Mouse (Mus musculus): Measurements from ENCODE around the gene Rhov. TPM values are rescaled to one million over a fixed set of nuclear protein-coding genes. Genes with fewer than 3 reads are reported as not detected.
A peak's percentile ranks its signal among the peaks of the same experiment; 100 is the strongest.

The Rhov gene
- polyA plus RNA-seq (2015; fragmentation: Nextera tagmentation; extraction: Ambion mirVana): 1.3 and 1.6 TPM in 2 replicates

DNA sequence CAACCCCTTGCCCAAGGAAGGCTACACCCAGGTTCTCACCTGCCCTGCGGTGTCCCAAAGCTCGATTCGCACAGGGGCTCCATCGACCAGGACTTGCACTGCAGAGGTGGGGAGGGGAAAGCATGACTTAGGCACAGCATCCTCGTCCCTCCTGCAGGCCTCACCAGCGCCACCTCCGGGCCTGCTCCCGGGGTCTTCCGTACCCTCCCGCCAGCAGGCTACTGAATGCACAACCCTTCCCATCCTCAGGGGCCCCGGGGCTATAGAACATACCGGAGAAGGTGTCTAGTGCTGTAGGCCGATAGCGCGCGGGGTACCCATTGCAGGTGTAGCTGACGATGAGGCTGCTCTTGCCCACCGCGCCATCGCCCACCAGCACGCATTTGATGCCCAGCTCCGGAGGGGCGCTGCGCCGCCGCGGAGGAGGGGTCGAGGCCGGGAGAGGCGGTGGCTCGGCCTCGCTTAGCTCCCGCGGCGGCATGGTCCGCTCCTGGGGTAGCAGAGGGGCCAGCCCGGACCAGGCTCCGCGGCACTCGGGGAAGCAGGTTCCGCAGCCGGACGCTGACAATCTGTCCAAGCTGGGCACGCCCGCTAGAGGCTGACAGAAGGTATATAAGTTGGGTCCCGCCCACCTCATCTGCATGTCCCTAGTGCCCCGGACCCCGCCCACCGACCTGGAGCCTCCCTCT lies at the start of gene Rhov:
Gene Rhov (minus strand): TSS at position 630 of the 689 bp plus-strand sequence.
- Histone ChIP-seq H3K27ac (no peak within 1 kb of the TSS), H3K4me3 (peak within 1 kb of the TSS; percentile 45), H3K4me2 (peak within 1 kb of the TSS; percentile 86), H3K27me3 (peaks cover 13% of the 10 kb centered on the region), H3K4me1 (peaks cover 5% of the 10 kb centered on the region), H3K9me3 (no peaks in the 10 kb centered on the region), H3K36me3 (no peaks in the 10 kb centered on the region), H3K9ac (peak within 1 kb of the TSS; percentile 10)
- peak; percentile 71; the same call in 1 of the 2 replicates for ATAC-seq (ENCODE audit: borderline replicate concordance, extremely low read depth, low FRiP score, low TSS enrichment)
- WGBS: 1% methylated on average over 49 of the region's 49 CpGs

DNA sequence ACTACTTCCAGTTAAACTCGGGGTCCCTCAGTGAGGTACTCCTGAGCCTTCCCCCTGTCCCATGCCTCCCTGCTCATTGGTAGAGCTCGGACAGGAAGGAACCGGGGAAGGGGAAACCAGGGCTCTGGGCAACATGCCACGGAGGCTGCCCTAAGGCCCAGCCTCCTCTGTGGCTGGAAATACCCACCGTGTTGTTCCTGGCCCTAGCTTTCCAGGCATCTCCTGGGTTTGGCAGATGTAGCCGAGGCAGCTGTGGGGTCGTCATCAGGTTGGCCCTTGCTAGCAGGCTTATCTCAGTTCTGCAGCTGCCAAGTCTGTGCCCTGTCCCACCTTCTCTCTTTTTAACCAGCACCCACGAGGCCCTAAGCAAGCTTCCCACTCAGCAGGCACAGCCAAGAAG lies 49.5 kb upstream of the Rhov start:
- H3K4me1 ChIP-seq: peaks cover 47% of the 10 kb centered on the region
- no peaks in the 10 kb centered on the region for H3K36me3 ChIP-seq
- no peak for ATAC-seq (ENCODE audit: borderline replicate concordance, extremely low read depth, low FRiP score, low TSS enrichment)
- H3K9me3 ChIP-seq: no peaks in the 10 kb centered on the region
- H3K27ac ChIP-seq: peak overlapping the region; percentile 2
- no peak overlapping the region for H3K4me3 ChIP-seq
- no peak overlapping the region for H3K4me2 ChIP-seq
- 53% methylated on average over 8 of the region's 8 CpGs for WGBS
- H3K9ac ChIP-seq: no peak overlapping the region
- peaks cover 51% of the 10 kb centered on the region for H3K27me3 ChIP-seq

DNA sequence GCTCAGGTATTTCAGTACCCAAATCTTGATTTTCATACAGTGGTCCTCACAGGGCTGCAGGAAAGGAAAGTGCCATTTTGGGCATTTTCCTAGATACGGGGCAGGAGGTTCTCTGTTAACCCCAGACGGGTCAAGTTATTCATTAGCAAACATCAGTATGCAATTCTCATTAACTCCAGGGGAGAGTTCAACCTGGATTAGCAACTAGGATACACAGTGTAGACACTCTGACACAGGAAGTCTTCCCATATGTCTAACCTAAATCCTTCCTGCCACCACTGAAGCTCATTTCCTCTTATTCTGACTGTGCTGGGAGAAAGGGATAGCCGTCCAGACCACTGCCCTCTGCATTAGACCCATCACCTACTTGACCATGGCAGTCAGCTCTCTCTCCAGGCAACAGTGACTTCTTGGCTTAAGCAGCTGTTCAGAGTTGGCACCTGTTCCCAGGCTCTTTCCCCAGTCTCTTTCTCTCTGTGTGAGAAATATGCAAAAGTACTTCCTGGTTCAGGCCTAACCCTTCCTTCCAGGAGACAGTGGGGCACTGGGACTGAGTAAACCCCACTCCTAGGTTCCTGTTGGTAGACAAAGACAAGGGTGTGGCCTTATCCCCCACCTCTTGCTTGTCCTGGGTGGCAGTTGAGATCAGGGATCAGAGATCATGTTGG lies 47.1 kb upstream of the Rhov start:
- peaks cover 28% of the 10 kb centered on the region for H3K27me3 ChIP-seq
- no peak for ATAC-seq (ENCODE audit: borderline replicate concordance, extremely low read depth, low FRiP score, low TSS enrichment)
- 58% methylated on average over 3 of the region's 3 CpGs for WGBS
- H3K9me3 ChIP-seq: no peaks in the 10 kb centered on the region
- no peak overlapping the region for H3K9ac ChIP-seq
- no peak overlapping the region for H3K4me3 ChIP-seq
- no peak overlapping the region for H3K4me2 ChIP-seq
- no peak overlapping the region for H3K27ac ChIP-seq
- H3K36me3 ChIP-seq: no peaks in the 10 kb centered on the region
- peaks cover 30% of the 10 kb centered on the region for H3K4me1 ChIP-seq

DNA sequence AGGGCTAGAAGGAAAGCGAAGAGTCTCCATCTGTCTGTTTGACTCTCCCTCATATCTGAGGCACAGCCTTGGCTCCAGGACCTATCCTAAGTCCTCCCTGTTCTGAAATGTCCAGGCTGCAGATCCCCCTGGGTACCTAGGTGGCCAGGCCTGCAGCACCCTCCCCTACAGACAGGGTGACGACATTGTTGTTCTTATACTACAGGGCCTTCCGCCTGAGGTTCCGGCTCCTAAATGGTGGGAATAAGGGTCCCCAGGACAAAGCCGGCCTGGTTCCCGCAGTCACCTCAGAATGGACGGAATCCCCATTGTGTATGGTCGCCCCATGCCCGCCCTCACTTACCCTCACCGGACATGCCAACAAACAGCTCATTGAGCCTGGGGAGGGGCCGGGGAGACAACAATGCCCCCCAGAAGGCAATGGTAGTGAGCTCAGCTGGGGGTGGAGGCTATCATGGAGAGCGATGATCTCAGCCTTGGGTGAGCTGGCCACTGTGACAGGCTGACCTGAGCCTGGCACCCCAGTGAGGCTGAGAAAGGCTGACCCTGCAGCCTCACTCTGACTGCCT lies 43.8 kb upstream of the Rhov start:
- H3K9me3 ChIP-seq: no peaks in the 10 kb centered on the region
- H3K4me3 ChIP-seq: no peak overlapping the region
- no peak overlapping the region for H3K4me2 ChIP-seq
- no peak overlapping the region for H3K9ac ChIP-seq
- ATAC-seq (ENCODE audit: borderline replicate concordance, extremely low read depth, low FRiP score, low TSS enrichment): no peak
- H3K4me1 ChIP-seq: peaks cover 14% of the 10 kb centered on the region
- H3K27me3 ChIP-seq: no peaks in the 10 kb centered on the region
- H3K36me3 ChIP-seq: no peaks in the 10 kb centered on the region
- WGBS: 60% methylated on average over 12 of the region's 12 CpGs
- H3K27ac ChIP-seq: peak overlapping the region; percentile 70

DNA sequence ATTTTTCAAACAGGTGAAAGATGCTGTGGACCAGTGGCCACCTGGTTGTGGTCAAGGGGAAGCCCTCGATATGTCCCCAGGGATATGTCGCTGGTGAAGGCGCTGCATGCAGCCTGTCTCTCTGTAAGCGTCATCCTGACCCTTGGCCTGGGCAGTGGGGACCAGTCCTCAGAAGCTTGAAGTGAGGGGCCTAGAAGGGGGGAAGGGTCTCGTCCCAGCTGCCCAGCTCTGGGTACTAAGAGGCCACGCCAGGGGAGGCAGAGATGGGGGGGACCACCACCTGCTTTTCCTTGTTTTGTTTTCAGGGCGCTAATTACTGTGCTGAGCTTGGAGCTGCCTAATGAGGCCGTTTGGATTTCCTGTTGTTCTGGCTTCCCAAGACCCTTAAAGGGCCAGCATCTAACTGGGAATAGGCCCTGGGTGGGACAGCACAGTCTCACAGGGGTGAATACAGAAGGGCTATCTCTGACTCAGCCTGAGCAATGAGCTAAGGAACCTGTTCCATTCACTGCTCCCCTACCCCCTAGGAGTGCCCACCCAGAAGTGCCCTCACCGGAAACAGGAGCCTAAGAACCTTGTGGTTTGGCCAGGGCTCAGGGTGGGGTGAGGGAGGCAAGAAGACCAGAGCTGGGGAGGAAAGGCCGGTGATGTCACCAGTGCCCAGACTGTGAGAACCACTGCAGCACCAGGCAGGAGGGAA lies 42.9 kb upstream of the Rhov start:
- WGBS: 29% methylated on average over 10 of the region's 10 CpGs
- H3K9me3 ChIP-seq: no peaks in the 10 kb centered on the region
- H3K36me3 ChIP-seq: no peaks in the 10 kb centered on the region
- peaks cover 14% of the 10 kb centered on the region for H3K4me1 ChIP-seq
- 0 out of 2 replicates have a peak, but pooled peaks have one; percentile 19 for ATAC-seq (ENCODE audit: borderline replicate concordance, extremely low read depth, low FRiP score, low TSS enrichment)
- no peak overlapping the region for H3K4me2 ChIP-seq
- no peak overlapping the region for H3K9ac ChIP-seq
- peak overlapping the region; percentile 70; the same call in 1 of the 2 replicates for H3K27ac ChIP-seq
- no peaks in the 10 kb centered on the region for H3K27me3 ChIP-seq
- no peak overlapping the region for H3K4me3 ChIP-seq

DNA sequence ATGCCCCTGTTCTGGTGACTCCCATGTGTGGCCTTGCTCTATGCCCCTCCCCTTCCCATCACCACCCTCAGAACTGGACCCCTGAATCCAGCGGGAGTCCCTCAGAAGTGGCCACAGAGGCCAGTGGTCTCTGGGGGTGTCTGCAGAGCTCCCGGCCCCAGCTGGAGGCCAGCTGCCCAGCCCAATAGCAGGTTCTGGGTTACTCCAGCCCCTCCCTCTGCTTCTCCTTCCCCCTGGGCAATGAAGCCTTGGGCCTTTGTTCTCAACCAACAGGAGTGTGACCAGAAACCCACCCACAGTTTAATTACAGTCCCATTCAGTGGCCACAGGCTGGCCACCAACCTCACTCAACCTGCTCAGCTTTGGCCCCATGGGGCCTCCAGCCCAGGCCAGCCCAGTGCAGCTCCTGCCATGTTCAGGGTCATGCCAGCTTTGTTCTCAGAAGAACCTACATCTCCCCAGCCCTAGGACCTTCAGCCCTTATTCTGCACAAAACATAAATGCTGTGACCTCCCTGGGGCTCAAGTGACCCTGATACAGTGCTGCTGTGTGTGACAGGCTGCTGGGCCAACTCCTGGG lies 41.4 kb upstream of the Rhov start:
- H3K9me3 ChIP-seq: no peaks in the 10 kb centered on the region
- WGBS: 67% methylated on average over 2 of the region's 2 CpGs
- no peak overlapping the region for H3K4me3 ChIP-seq
- no peaks in the 10 kb centered on the region for H3K27me3 ChIP-seq
- H3K9ac ChIP-seq: no peak overlapping the region
- H3K4me1 ChIP-seq: peaks cover 14% of the 10 kb centered on the region
- ATAC-seq (ENCODE audit: borderline replicate concordance, extremely low read depth, low FRiP score, low TSS enrichment): no peak
- no peaks in the 10 kb centered on the region for H3K36me3 ChIP-seq
- no peak overlapping the region for H3K27ac ChIP-seq
- no peak overlapping the region for H3K4me2 ChIP-seq

DNA sequence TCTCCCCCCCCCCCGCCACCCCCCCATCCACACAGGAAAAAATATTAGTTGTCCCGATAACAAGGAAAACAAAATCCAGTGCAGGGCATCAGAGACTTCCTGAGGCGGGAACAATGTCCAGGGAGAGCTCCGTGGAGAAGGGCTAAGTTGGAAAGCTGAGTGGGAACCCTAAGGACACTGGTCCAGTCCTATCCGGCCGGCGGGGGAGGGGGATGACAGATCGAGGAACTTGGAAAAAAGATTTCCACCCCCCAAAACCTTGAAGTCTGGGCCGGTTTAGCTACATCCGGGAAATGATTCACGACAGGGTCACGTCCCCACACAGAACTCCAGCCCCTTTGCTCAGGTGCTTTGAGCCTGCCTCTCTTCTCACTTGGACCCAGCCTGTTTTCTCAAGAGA lies 40.5 kb upstream of the Rhov start:
- H3K9ac ChIP-seq: no peak overlapping the region
- ATAC-seq (ENCODE audit: borderline replicate concordance, extremely low read depth, low FRiP score, low TSS enrichment): no peak; the same call in 1 of the 2 replicates
- no peaks in the 10 kb centered on the region for H3K9me3 ChIP-seq
- H3K27me3 ChIP-seq: no peaks in the 10 kb centered on the region
- H3K36me3 ChIP-seq: no peaks in the 10 kb centered on the region
- no peak overlapping the region for H3K4me2 ChIP-seq
- peaks cover 14% of the 10 kb centered on the region for H3K4me1 ChIP-seq
- no peak overlapping the region for H3K4me3 ChIP-seq
- WGBS: 28% methylated on average over 12 of the region's 12 CpGs
- peak overlapping the region; percentile 30 for H3K27ac ChIP-seq

DNA sequence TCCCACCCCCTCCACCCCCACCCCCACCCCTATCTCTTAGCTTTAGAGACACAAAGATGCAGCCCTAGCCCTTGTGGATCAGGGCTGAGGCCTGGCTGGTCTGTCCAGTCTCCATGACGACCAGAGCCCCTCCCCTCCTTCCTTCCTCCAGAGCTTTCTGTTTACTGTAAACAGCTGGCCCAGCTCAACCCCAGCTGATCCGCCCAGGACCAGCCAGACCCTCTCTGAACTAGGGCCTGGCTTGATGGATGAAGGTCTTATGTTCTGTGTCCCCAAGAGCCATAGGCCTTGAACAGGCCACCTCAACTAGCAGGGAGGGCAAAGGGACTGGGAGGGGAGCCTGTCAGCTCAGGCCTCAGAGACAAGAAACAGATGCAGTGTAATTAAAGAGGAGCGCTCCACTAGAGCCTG lies 33.7 kb upstream of the Rhov start:
- peak; percentile 87 for ATAC-seq (ENCODE audit: borderline replicate concordance, extremely low read depth, low FRiP score, low TSS enrichment)
- no peak overlapping the region for H3K4me3 ChIP-seq
- H3K27me3 ChIP-seq: no peaks in the 10 kb centered on the region
- H3K36me3 ChIP-seq: no peaks in the 10 kb centered on the region
- H3K4me1 ChIP-seq: peaks cover 31% of the 10 kb centered on the region
- H3K27ac ChIP-seq: peak overlapping the region; percentile 37; the same call in 1 of the 2 replicates
- no peaks in the 10 kb centered on the region for H3K9me3 ChIP-seq
- 14% methylated on average over 3 of the region's 3 CpGs for WGBS
- H3K4me2 ChIP-seq: no peak overlapping the region
- no peak overlapping the region for H3K9ac ChIP-seq

DNA sequence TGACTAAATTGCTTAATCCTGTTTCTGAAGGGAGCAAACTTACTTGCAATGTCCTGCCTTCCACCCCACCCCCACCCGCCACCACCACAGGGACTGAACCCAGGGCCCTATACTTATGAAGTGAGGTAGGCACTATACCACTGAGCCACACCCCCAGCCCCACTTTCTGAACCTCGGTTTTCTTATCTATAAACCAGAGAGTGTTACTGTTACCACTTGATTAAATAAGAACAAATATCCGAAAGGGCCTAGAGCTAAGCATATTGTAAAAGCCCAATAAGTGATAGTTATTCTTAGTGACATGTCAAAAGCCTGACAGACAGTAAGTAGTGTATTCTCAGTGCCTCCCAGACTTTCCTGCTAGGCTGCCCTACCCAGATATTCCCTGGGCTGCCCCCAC lies 33.3 kb upstream of the Rhov start:
- H3K9ac ChIP-seq: no peak overlapping the region
- H3K4me1 ChIP-seq: peaks cover 35% of the 10 kb centered on the region
- H3K27ac ChIP-seq: peak overlapping the region; percentile 37; the same call in 1 of the 2 replicates
- no peak overlapping the region for H3K4me2 ChIP-seq
- 39% methylated on average over 3 of the region's 3 CpGs for WGBS
- no peaks in the 10 kb centered on the region for H3K9me3 ChIP-seq
- ATAC-seq (ENCODE audit: borderline replicate concordance, extremely low read depth, low FRiP score, low TSS enrichment): no peak
- no peaks in the 10 kb centered on the region for H3K36me3 ChIP-seq
- H3K27me3 ChIP-seq: no peaks in the 10 kb centered on the region
- no peak overlapping the region for H3K4me3 ChIP-seq

DNA sequence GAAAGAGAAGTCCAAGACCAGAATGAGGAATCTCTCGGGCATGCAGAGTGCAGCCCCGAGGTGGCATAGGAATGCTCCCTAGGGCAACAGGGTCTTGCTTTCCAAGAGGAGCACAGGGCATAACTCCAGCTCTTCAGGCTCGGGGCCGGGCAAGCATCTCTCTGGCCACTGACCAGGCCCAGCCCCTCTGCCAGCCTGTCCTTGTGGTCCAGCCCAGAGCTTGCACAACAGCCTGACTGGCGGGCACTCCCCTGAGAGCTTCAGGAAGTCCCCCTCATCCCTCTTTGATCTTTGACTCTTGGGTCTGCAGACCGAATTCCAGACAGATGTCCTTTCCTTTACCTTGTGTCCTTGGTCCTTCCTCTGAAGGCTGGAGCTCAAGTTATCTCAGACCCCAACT lies 31.8 kb upstream of the Rhov start:
- Histone ChIP-seq H3K36me3 (peaks cover 11% of the 10 kb centered on the region), H3K4me2 (no peak overlapping the region), H3K9ac (no peak overlapping the region), H3K4me3 (no peak overlapping the region), H3K27me3 (no peaks in the 10 kb centered on the region), H3K4me1 (peaks cover 41% of the 10 kb centered on the region), H3K9me3 (no peaks in the 10 kb centered on the region), H3K27ac (no peak overlapping the region)
- 67% methylated on average over 6 of the region's 6 CpGs for WGBS
- ATAC-seq (ENCODE audit: borderline replicate concordance, extremely low read depth, low FRiP score, low TSS enrichment): no peak

DNA sequence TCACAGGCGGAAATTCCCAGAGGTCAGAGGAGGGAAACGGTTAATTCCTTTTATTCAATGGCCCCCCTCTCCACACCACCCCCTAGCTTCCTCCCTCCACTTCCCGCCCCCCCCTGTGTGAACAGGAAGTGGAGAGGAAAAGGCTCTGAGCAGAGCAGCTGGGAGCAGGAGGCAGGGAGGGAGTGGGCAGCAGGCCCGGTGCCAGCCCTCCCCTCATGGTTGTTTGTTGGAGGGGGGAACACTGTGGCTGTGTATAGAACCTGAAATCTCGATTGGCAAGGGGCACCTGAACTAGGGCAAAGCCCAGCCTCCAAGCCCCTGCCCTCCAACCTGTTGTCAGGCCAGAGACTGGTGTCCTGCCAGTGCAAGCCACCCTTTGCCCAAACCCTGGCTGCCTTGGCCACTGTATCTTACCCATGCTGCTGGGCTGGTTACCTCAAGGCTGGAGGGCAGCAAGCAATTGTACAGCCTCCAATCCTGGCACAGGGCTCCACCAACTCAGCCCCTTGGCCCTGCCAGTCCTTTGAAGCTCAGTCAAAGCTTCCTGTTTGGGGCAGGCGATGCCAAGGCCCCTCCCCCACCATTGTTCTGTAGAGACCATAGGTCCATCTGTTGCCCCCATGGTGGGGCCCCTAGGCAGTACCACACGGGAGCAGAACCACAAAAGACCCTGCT lies 29.9 kb upstream of the Rhov start:
- no peak overlapping the region for H3K9ac ChIP-seq
- WGBS: 32% methylated on average over 7 of the region's 7 CpGs
- peak overlapping the region; percentile 72 for H3K27ac ChIP-seq
- peaks cover 41% of the 10 kb centered on the region for H3K4me1 ChIP-seq
- peak overlapping the region; percentile 42 for H3K4me2 ChIP-seq
- no peaks in the 10 kb centered on the region for H3K27me3 ChIP-seq
- H3K36me3 ChIP-seq: peaks cover 27% of the 10 kb centered on the region
- H3K9me3 ChIP-seq: no peaks in the 10 kb centered on the region
- no peak overlapping the region for H3K4me3 ChIP-seq
- ATAC-seq (ENCODE audit: borderline replicate concordance, extremely low read depth, low FRiP score, low TSS enrichment): peak; percentile 7; the same call in 1 of the 2 replicates
